Mouse (Mus musculus) liver, adult 2 months (tissue): ENCODE data around the gene Tesc.

Source experiments
- CTCF ChIP-seq: fragments of 200-500 bp; IDR thresholded peaks from 2 replicates; pipeline ENCODE4 v1.5.1; 2011; ENCODE audit warnings: low read depth, low read length, control low read depth
- POLR2A ChIP-seq: fragments of 200-500 bp; IDR thresholded peaks from 2 replicates; pipeline ENCODE4 v1.6.1; 2011; ENCODE audit warnings: low read length, control low read depth; ENCODE audit not compliant: insufficient read depth; ENCODE audit errors: extremely low read depth

GRCm38 (mm10) chr5:117990957-117991356 lies 36.6 kb upstream of the Tesc start:
- TF ChIP-seq CTCF (no peak), POLR2A (no peak)
